Mouse (Mus musculus) forebrain, embryonic 13.5 days (tissue): ENCODE results near the gene St6galnac3. TPM values are rescaled to one million over a fixed set of nuclear protein-coding genes. Genes with fewer than 3 reads are reported as not detected.

Experiments used
- ATAC-seq: fragments of 200-750 bp; cut with Nextera tagmentation; 2 replicates; pipeline ENCODE4 v1.8.0; 2017
- H3K27ac ChIP-seq: fragments of 300-500 bp; sonication (generic); 2 replicates; pipeline ENCODE4 v1.5.1; 2015; ENCODE audit warnings: inconsistent platforms, mild to moderate bottlenecking, moderate library complexity
- H3K27me3 ChIP-seq: fragments of 300-500 bp; sonication (generic); 2 replicates; pipeline ENCODE4 v1.6.1; 2015; ENCODE audit warnings: mild to moderate bottlenecking, inconsistent platforms
- H3K36me3 ChIP-seq: fragments of 300-500 bp; sonication (generic); 2 replicates; pipeline ENCODE4 v1.6.1; 2015; ENCODE audit warnings: mild to moderate bottlenecking, inconsistent platforms; ENCODE audit not compliant: poor library complexity, severe bottlenecking
- H3K4me1 ChIP-seq: fragments of 300-500 bp; sonication (generic); 2 replicates; pipeline ENCODE4 v1.6.1; 2015; ENCODE audit warnings: inconsistent platforms
- H3K4me2 ChIP-seq: fragments of 300-500 bp; sonication (generic); 2 replicates; pipeline ENCODE4 v1.6.1; 2015; ENCODE audit warnings: inconsistent platforms, mild to moderate bottlenecking, moderate library complexity
- H3K4me3 ChIP-seq: fragments of 300-500 bp; sonication (generic); 2 replicates; pipeline ENCODE4 v1.5.1; 2015; ENCODE audit warnings: mild to moderate bottlenecking, inconsistent platforms
- H3K9ac ChIP-seq: fragments of 300-500 bp; sonication (generic); 2 replicates; pipeline ENCODE4 v1.6.1; 2015; ENCODE audit warnings: mild to moderate bottlenecking, inconsistent platforms
- H3K9me3 ChIP-seq: fragments of 300-500 bp; sonication (generic); replicated peaks from 2 replicates; pipeline ENCODE4 v1.6.1; 2016; ENCODE audit warnings: inconsistent platforms
- WGBS: fragments of 180-500 bp; shearing (Covaris S2); methylation state at CpG from one replicate; pipeline ENCODE4 v1.1.7; 2015; 5-methylcytosine and 5-hydroxymethylcytosine counted together
- polyA plus RNA-seq: library from polyadenylated mRNA; unstranded; fragments of >200 nt; fragmentation: Nextera tagmentation; extraction: Ambion mirVana; gene quantifications from 2 replicates; pipeline ENCODE4 v1.2.1, GENCODE M21; 2015

Gene St6galnac3
- polyA plus RNA-seq, 1 experiment from 2014 or later = 20.7 TPM

DNA sequence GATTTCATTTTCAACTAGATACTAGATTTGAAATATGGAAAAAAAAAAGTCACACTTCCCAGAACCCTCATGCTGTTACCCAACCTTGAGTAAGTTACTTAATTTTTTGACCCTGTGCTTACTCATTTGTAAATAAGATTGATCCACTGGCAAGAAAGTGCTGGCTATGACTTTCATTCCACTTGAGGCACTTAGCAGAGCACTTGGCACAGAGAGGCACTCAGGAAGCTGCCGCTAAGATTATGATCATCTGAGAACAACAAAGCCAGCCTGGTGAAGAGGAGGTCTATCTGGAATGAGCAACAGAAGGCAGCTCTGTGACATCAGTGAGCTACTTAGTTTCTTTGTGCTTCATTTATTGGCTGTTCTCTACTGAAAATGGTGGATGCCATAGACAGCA, 232.0 kb downstream of the St6galnac3 start:
- Histone ChIP-seq H3K9ac (no peak overlapping the region), H3K9me3 (no peaks in the 10 kb centered on the region), H3K4me1 (peaks cover 13% of the 10 kb centered on the region), H3K27ac (no peak overlapping the region), H3K4me3 (no peak overlapping the region), H3K36me3 (no peaks in the 10 kb centered on the region), H3K4me2 (no peak overlapping the region), H3K27me3 (no peaks in the 10 kb centered on the region)
- 81% methylated on average over 1 of the region's 1 CpGs for WGBS
- ATAC-seq = no peak

DNA sequence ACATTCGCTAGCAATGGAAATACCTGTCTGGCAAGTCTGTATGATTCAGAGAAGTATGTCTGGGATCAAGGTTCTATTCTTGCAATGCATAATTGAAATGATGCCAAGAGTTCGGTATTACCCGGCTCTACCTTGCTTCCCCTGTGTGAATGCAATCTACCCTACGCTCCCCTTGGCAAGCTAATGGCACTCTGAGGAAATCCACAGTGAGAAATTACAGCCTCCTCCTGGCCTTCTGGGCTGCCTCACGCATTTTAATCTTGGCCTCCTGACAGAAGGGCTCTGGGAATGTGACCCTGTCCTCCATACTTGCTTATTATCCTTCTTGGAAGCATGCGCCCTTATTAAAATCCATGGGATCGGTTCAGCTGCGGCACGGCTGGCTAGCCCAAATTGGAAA, 235.3 kb downstream of the St6galnac3 start:
- no peak overlapping the region for H3K4me2 ChIP-seq
- H3K27ac ChIP-seq = no peak overlapping the region
- no peaks in the 10 kb centered on the region for H3K36me3 ChIP-seq
- H3K9ac ChIP-seq = no peak overlapping the region
- H3K9me3 ChIP-seq = no peaks in the 10 kb centered on the region
- H3K4me3 ChIP-seq = no peak overlapping the region
- WGBS = 67% methylated on average over 9 of the region's 9 CpGs
- peaks cover 13% of the 10 kb centered on the region for H3K4me1 ChIP-seq
- no peaks in the 10 kb centered on the region for H3K27me3 ChIP-seq
- ATAC-seq = peak; percentile 33; the same call in 1 of the 2 replicates

DNA sequence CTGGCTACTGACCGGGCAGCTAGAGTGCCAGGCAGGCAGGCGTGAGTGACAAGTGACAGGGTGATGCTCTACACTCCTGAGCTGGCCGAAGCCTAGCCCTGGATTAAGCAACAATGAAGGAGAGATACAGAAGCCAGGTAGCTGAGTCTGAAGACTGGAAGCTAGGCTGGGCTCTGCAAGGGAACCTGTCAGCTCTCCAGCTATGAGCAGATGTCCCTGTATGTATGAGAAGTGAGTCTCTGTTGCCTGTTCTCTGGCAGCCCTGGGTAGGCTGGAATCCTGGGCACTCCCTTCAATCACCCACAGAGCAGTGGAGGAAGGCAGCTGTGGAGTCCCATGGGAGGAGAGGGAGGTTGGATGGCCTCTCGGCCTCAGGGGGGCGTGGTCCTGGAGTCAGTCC, 236.0 kb downstream of the St6galnac3 start:
- no peak for ATAC-seq
- Histone ChIP-seq H3K27ac (no peak overlapping the region), H3K4me2 (no peak overlapping the region), H3K27me3 (no peaks in the 10 kb centered on the region), H3K9ac (no peak overlapping the region), H3K4me1 (peaks cover 9% of the 10 kb centered on the region), H3K4me3 (no peak overlapping the region), H3K36me3 (no peaks in the 10 kb centered on the region), H3K9me3 (no peaks in the 10 kb centered on the region)
- 93% methylated on average over 5 of the region's 5 CpGs for WGBS

DNA sequence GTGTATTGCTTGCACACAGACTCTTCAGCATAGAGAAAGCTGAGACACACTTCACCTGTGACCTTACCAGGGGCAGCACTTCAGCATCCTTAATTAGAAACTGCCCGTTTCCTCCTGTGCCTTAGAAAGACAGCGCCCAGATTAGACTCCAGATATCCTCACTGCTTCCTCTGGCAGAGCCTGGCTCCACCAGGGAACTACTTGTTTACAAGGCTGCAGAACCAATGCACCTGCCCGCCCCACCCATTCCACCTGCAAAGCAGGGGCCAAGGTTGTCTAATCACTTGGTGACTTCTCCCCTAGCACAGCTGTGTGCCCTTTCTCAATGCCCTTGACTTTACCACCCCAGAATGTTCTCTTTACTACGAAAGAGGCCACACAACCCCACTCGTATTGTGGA, 239.8 kb downstream of the St6galnac3 start:
- H3K27me3 ChIP-seq = no peaks in the 10 kb centered on the region
- no peak overlapping the region for H3K27ac ChIP-seq
- WGBS = 85% methylated on average over 5 of the region's 5 CpGs
- no peaks in the 10 kb centered on the region for H3K9me3 ChIP-seq
- H3K4me3 ChIP-seq = no peak overlapping the region
- no peak for ATAC-seq
- H3K4me2 ChIP-seq = no peak overlapping the region
- H3K4me1 ChIP-seq = peaks cover 17% of the 10 kb centered on the region
- H3K9ac ChIP-seq = no peak overlapping the region
- no peaks in the 10 kb centered on the region for H3K36me3 ChIP-seq

DNA sequence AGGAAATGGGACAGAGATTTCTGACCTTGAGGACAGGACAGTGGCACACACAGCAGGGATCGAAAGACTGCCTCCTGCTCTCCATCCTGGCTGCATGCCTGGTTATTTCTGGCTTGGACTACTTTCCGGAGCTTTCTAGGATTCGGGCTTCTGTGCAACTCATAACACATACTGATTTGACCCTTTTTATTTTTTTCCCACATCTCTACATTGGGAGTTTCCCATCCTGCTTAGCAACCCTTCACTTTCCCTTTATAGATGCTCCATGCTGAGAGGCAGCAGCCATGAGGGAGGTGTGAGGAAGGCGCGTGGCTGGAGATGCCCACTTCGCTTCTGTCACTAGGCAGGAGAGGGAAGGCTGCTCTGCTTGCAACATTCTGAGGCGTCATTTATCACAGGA, 240.3 kb downstream of the St6galnac3 start:
- 87% methylated on average over 7 of the region's 7 CpGs for whole genome bisulfite sequencing
- ATAC-seq = no peak
- Histone ChIP-seq H3K27me3 (no peaks in the 10 kb centered on the region), H3K27ac (no peak overlapping the region), H3K9ac (no peak overlapping the region), H3K9me3 (no peaks in the 10 kb centered on the region), H3K4me1 (peaks cover 16% of the 10 kb centered on the region), H3K36me3 (no peaks in the 10 kb centered on the region), H3K4me2 (no peak overlapping the region), H3K4me3 (no peak overlapping the region)

DNA sequence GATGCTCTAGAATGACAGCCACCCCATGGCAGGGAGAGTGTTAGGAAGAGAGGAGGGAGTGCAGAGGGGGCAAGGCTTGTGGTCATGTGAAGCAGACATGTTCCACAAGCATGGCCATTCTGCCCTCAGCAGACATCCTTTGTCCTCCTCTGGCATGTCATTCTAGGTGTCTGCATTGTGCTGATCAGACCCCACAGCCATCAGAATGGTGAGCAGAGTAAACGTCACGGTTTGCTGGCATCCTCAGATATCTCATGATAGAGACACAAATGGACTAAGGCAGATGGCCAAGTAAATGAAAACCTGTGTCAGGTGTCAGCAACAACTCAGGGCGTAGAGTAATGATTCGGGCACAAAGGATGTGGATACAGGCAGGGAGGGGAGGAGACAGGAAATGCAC, 241.3 kb downstream of the St6galnac3 start:
- Histone ChIP-seq H3K4me3 (no peak overlapping the region), H3K4me2 (no peak overlapping the region), H3K36me3 (no peaks in the 10 kb centered on the region), H3K9me3 (no peaks in the 10 kb centered on the region), H3K27ac (no peak overlapping the region), H3K4me1 (peaks cover 13% of the 10 kb centered on the region), H3K27me3 (no peaks in the 10 kb centered on the region), H3K9ac (no peak overlapping the region)
- WGBS = 95% methylated on average over 4 of the region's 4 CpGs
- no peak for ATAC-seq

DNA sequence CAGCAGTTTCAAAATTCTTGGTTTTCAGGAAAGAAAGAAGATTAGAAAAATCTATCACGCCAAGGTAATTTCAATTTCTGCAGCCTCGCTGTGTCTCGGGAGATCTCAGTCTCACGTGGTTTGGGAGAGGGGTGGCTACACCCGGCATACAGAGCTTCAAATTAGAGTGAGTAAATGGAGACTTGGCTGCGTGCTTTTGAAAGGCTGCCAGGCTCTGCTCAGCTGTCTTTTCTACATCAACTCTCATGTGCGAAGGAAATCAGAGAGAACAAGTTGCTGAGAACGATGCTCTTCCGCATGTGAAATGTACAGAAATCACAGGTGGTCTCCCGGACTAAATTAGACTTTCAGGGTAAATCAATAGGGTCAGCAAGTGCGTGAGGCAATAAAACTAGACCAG, 242.9 kb downstream of the St6galnac3 start:
- peaks cover 13% of the 10 kb centered on the region for H3K4me1 ChIP-seq
- H3K36me3 ChIP-seq = no peaks in the 10 kb centered on the region
- H3K4me3 ChIP-seq = no peak overlapping the region
- ATAC-seq = peak; percentile 84
- H3K9ac ChIP-seq = no peak overlapping the region
- 0 out of 2 replicates have a peak overlapping the region, but pooled peaks have one; percentile 4 for H3K4me2 ChIP-seq
- no peak overlapping the region for H3K27ac ChIP-seq
- H3K9me3 ChIP-seq = no peaks in the 10 kb centered on the region
- no peaks in the 10 kb centered on the region for H3K27me3 ChIP-seq
- WGBS = 54% methylated on average over 11 of the region's 11 CpGs

DNA sequence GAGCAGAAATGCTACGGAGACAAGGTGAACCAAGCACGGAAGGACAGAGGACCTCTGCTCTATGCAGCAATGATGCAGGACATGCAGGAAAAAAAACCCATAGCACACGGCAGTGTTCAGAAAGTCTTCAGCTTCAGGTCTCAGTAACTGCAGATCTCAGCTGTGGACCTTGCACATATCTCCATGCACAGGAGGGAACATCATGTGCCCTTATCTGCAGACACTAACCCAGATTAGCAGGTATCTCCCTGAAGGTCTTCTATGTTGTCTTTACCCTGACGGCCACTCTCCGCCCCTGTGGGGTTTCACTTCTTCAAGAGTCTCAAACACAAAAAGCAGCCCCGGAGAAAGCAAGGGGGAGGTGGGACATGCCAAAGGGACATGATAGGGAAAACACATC, 244.0 kb downstream of the St6galnac3 start:
- ATAC-seq = no peak
- no peaks in the 10 kb centered on the region for H3K27me3 ChIP-seq
- 96% methylated on average over 6 of the region's 6 CpGs for whole genome bisulfite sequencing
- peaks cover 13% of the 10 kb centered on the region for H3K4me1 ChIP-seq
- no peak overlapping the region for H3K27ac ChIP-seq
- H3K36me3 ChIP-seq = no peaks in the 10 kb centered on the region
- H3K9me3 ChIP-seq = no peaks in the 10 kb centered on the region
- H3K9ac ChIP-seq = no peak overlapping the region
- H3K4me2 ChIP-seq = no peak overlapping the region
- no peak overlapping the region for H3K4me3 ChIP-seq

DNA sequence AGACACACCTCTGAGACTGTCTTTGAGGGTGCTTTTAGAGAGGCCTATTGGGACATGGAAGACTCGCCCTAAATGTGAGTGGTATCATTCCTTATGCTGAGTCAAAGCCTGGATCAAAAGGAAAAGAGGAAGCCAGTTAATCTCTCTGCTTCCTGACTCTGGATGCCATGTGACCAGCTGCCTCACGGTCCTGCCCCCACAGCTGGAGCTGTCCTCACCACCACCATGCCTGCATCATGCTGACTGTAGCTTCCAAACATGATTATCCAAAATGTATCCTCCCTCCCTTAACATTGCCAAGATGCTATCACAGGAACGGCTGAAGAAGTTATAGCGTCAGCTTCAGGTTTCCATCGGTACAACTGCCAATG, 244.4 kb downstream of the St6galnac3 start:
- Histone ChIP-seq H3K9ac (no peak overlapping the region), H3K27me3 (no peaks in the 10 kb centered on the region), H3K4me3 (no peak overlapping the region), H3K4me1 (peaks cover 13% of the 10 kb centered on the region), H3K36me3 (no peaks in the 10 kb centered on the region), H3K4me2 (no peak overlapping the region), H3K9me3 (no peaks in the 10 kb centered on the region), H3K27ac (no peak overlapping the region)
- no peak for ATAC-seq
- 92% methylated on average over 5 of the region's 5 CpGs for WGBS

DNA sequence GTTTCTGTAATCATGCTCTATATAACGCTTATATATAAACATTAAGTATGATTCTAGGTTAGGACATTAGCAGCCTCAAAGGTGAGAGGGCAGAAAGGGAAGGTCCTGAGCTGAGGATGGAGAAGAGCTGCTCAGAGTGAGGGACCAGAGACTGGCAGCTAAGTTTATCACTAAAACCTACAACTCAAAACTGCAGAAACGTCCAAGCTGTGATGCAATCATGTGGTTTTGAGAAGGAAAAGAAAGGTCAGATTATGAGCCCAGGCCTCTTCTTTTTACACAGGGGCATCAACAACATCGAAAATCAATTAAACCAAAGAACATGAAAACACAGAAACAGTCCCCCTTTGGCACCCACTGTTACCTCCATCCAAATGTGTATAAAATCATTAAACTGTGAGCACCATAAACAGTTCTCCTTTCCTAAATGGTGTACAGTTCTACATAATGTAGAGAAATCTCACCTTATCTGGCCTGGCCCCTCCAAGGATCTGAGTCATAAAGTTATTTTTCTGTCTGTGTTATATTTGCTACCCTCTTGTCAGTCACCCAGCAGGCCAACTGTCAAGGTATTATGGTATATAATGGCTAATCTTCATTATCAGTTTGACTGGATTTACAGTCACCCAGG, 244.9 kb downstream of the St6galnac3 start:
- Histone ChIP-seq H3K4me2 (no peak overlapping the region), H3K9me3 (no peaks in the 10 kb centered on the region), H3K4me1 (peaks cover 13% of the 10 kb centered on the region), H3K27ac (no peak overlapping the region), H3K27me3 (no peaks in the 10 kb centered on the region), H3K36me3 (no peaks in the 10 kb centered on the region), H3K9ac (no peak overlapping the region), H3K4me3 (no peak overlapping the region)
- WGBS = 84% methylated on average over 3 of the region's 3 CpGs
- no peak for ATAC-seq

DNA sequence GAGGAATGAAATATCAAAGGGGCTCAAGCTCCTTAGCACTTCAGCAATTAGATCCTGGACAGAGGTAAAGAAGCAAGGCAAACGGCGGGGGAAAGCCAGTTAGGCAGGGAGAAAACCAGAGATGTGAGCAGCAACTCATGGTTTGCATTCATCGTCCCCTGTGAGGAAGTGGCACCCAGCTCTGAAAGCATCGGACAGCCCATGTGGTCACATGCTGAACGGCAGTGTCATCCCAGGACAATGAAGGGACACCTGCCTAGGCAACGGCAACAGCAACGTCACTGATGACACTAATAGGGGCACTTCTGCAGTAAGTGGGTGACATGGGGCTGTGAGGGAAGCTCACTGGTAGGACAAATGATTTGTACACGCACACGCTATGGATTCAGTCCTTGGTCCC, 249.1 kb downstream of the St6galnac3 start:
- Histone ChIP-seq H3K4me3 (no peak overlapping the region), H3K27ac (no peak overlapping the region), H3K9ac (no peak overlapping the region), H3K4me2 (no peak overlapping the region), H3K36me3 (no peaks in the 10 kb centered on the region), H3K9me3 (no peaks in the 10 kb centered on the region), H3K4me1 (no peaks in the 10 kb centered on the region), H3K27me3 (no peaks in the 10 kb centered on the region)
- 92% methylated on average over 9 of the region's 9 CpGs for WGBS
- no peak for ATAC-seq

DNA sequence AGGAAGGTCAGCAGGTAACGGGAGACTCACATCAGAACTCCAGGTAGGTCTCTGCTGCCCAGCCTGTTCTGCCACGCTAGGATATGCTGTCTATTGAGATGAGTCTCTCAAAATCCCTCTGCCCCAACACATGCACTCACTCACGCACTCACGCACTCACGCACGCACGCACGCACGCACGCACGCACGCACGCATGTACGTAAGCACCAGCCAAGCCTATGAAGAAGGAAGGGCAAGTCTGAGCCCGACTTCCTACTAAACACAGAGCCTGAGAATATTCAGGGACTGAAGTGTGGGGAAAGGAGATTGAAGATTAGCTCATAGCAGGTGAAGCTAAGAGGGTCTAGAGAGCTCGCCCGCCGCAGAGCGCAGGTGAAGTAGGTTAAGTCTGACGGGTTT, 249.5 kb downstream of the St6galnac3 start:
- no peak overlapping the region for H3K4me2 ChIP-seq
- H3K4me1 ChIP-seq = no peaks in the 10 kb centered on the region
- ATAC-seq = no peak
- H3K36me3 ChIP-seq = no peaks in the 10 kb centered on the region
- no peak overlapping the region for H3K9ac ChIP-seq
- H3K4me3 ChIP-seq = no peak overlapping the region
- no peaks in the 10 kb centered on the region for H3K27me3 ChIP-seq
- no peak overlapping the region for H3K27ac ChIP-seq
- 94% methylated on average over 20 of the region's 20 CpGs for WGBS
- no peaks in the 10 kb centered on the region for H3K9me3 ChIP-seq
